ENCODE assay signal across 15 mouse cellular contexts in the genomic region with DNA sequence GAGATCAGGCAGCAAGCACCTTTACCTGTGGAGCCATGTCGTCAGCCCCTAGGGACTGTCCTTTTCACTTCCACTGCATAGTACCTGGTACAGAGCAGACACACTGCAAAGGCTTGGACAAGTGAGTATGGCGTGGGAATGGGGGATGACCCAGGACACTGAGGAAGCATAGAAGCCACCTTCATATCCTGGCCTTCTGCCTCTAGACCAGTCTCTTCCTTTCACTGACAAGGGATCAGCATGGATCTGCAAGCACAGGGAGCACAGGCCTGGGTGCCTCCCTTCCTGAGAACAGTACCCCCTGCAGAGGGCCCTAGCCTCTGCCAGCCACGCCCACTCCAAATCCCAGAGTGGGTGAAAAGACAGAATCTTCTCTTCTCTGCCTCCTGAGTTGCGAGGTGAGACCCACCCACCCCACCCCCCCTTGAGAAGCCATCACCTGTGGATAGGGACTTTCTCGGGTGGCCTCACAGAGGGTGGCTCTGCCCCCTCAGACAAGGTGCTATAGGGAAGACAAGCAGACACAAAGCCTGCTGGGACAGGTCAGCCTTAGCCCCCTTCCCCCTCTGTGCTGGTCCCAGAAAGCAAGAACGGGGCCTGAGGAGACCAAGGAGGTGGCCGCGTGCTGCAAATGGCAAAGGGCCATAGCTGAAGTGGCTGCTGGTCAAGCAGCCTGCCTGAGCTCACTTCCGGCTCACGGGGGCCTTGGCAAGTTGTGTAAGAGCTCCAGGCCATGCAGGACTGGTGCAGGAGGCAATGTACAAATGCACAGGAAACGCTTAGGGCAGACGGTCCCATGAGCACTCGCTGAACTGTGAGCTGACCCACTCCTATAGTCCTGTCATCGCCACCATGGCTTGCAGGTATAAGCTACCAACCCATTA. TPM values are rescaled to one million over a fixed set of nuclear protein-coding genes. Genes with fewer than 3 reads are reported as not detected.
DNase-seq lines count a peak whose midpoint lies in the region; ATAC-seq lines count a peak whose summit lies in the region.
"Had no signal": no experiment of that assay in that cellular context is flagged by ENCODE, and none has a peak within 500 bp of the region (broad histone marks: within the 10 kb centered on the region; RNA-seq: fewer than 3 reads in every experiment).

No protein-coding gene starts in this region.

- no peaks in the 10 kb centered on the region for H3K36me3 ChIP-seq in heart, embryonic 13.5 days
- H3K36me3 ChIP-seq in forebrain, embryonic 13.5 days (ENCODE audit: poor library complexity, severe bottlenecking), result no peaks in the 10 kb centered on the region
- H3K36me3 ChIP-seq: hindbrain, embryonic 12.5 days; midbrain, embryonic 15.5 days; neural tube, embryonic 12.5 days had no signal

- H3K9me3 ChIP-seq in heart, embryonic 13.5 days, result no peaks in the 10 kb centered on the region
- H3K9me3 ChIP-seq in forebrain, embryonic 13.5 days (replicated peaks), result no peaks in the 10 kb centered on the region
- H3K9me3 ChIP-seq: hindbrain, embryonic 12.5 days; midbrain, embryonic 15.5 days; neural tube, embryonic 12.5 days had no signal

- no peaks in the 10 kb centered on the region for H3K27me3 ChIP-seq in heart, embryonic 13.5 days (replicated peaks)
- no peaks in the 10 kb centered on the region for H3K27me3 ChIP-seq in forebrain, embryonic 13.5 days
- H3K27me3 ChIP-seq: midbrain, embryonic 15.5 days; neural tube, embryonic 12.5 days had no signal

- no peak overlapping the region for H3K27ac ChIP-seq in heart, embryonic 13.5 days (replicated peaks)
- no peak overlapping the region for H3K27ac ChIP-seq in forebrain, embryonic 13.5 days
- H3K27ac ChIP-seq: hindbrain, embryonic 12.5 days; liver, embryonic 14.5 days; midbrain, embryonic 15.5 days; neural tube, embryonic 12.5 days had no signal

- no peak for ATAC-seq in heart, embryonic 13.5 days (ENCODE audit: extremely low read depth, insufficient number of reproducible peaks, low FRiP score, low TSS enrichment)
- no peak for ATAC-seq in forebrain, embryonic 13.5 days
- ATAC-seq: CD4-positive, CD25-positive, alpha-beta regulatory T cell, adult 4 months; midbrain, embryonic 15.5 days had no signal

- 73% methylated on average over 14 of the region's 14 CpGs for WGBS in heart, embryonic 13.5 days
- 83% methylated on average over 14 of the region's 14 CpGs for WGBS in forebrain, embryonic 13.5 days

- peaks cover 52% of the 10 kb centered on the region for H3K4me1 ChIP-seq in heart, embryonic 13.5 days
- H3K4me1 ChIP-seq in forebrain, embryonic 13.5 days, result peaks cover 38% of the 10 kb centered on the region

- H3K4me2 ChIP-seq in heart, embryonic 13.5 days, result no peak overlapping the region
- H3K4me2 ChIP-seq in forebrain, embryonic 13.5 days, result no peak overlapping the region
- H3K4me2 ChIP-seq: hindbrain, embryonic 12.5 days; midbrain, embryonic 15.5 days; neural tube, embryonic 12.5 days had no signal

- H3K4me3 ChIP-seq in heart, embryonic 13.5 days, result no peak overlapping the region
- H3K4me3 ChIP-seq in forebrain, embryonic 13.5 days, result no peak overlapping the region
- H3K4me3 ChIP-seq: erythroblast, embryonic 14.5 days; hindbrain, embryonic 12.5 days; midbrain, embryonic 15.5 days; neural tube, embryonic 12.5 days had no signal

- H3K9ac ChIP-seq in heart, embryonic 13.5 days, result peak overlapping the region; percentile 14; the same call in 1 of the 2 replicates
- no peak overlapping the region for H3K9ac ChIP-seq in forebrain, embryonic 13.5 days
- H3K9ac ChIP-seq: hindbrain, embryonic 12.5 days; liver, embryonic 14.5 days; midbrain, embryonic 15.5 days; neural tube, embryonic 12.5 days had no signal

- no peak for DNase-seq in heart, adult 9 months (ENCODE audit: low spot score in 2 of 2)
- DNase-seq in ZHBTc4 (ENCODE audit: low read depth, low spot score), result peak; percentile 54
- peak; percentile 63 for DNase-seq in cerebellum, adult 9-10 months
- DNase-seq in lung, postnatal 10 days, result peak; percentile 69
- no peak for DNase-seq in retina, postnatal 1 day
- no peak for DNase-seq in urinary bladder, postnatal 10 days (ENCODE audit: low spot score)
- DNase-seq: kidney, adult 11 months had no signal

RNA-seq across cellular contexts. Expression of a gene that starts 15.0 kb away (rescaled TPM):
- polyA plus RNA-seq in heart, embryonic 13.5 days (2015; fragmentation: Nextera tagmentation; extraction: Ambion mirVana), result 10.5 and 11.0 TPM in 2 replicates
- 32.1 and 36.7 TPM in 2 replicates for polyA plus RNA-seq in forebrain, embryonic 13.5 days (2015; fragmentation: Nextera tagmentation; extraction: Ambion mirVana)

RNA-seq across cellular contexts. Expression of a gene that starts 22.1 kb away (rescaled TPM):
- not detected in 2 replicates for polyA plus RNA-seq in heart, embryonic 13.5 days (2015; fragmentation: Nextera tagmentation; extraction: Ambion mirVana)
- not detected in 2 replicates for polyA plus RNA-seq in forebrain, embryonic 13.5 days (2015; fragmentation: Nextera tagmentation; extraction: Ambion mirVana)
- polyA plus RNA-seq: CD4-positive, CD25-positive, alpha-beta regulatory T cell, adult 4 months; erythroblast, embryonic 14.5 days; hindbrain, embryonic 12.5 days; liver, embryonic 14.5 days; midbrain, embryonic 15.5 days; neural tube, embryonic 12.5 days had no signal

Comparison
In these comparisons a context has a peak if more than half of its experiments do, and no peak if none do; other contexts are left out.
1. DNase-seq: peak in ZHBTc4 (single experiment), cerebellum, adult 9-10 months (single experiment) and lung, postnatal 10 days (single experiment); none in heart, adult 9 months (0 of 2), retina, postnatal 1 day (single experiment) and urinary bladder, postnatal 10 days (single experiment).